Mouse (Mus musculus): ENCODE measurements around the gene Cryzl1. TPM values are rescaled to one million over a fixed set of nuclear protein-coding genes. Genes with fewer than 3 reads are reported as not detected.

Gene Cryzl1
- total RNA-seq, 2 experiments from 2014 or later: 106 to 110 TPM

DNA sequence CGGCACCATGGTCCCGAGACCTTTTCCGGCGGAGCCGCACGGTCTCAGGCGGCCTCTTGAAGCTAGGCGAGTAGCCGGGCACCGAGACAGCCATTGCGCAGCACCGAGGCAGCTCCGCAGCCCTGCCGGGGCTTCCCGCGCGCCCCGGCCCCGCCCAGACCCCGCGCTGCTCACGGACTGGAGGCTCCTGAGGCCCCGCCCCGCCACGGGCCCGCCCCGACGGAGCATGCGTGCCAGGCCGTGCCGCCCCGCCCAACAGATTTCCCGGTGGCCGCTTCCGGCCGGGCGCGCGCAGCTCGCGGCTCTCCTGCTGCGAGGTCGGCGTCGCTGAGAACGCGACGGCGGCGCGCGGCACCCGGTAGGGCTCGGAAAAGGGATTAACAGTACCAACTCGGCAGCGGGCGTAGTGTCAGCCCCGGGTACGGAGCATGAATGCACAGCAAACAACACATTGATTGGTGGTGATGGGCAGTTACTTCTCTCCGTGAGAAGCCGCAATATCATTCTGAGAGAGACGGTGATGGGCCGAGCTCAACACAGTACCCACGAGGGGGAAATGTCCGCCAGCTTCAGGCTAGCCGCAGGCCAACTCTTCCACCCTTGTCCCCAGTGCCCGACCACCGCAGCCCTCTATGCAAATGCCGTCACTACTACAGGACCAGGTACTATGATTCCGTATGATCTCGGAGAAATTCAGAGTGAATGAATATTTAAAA lies 40.0 kb downstream of the Cryzl1 start, which contains the start of gene Donson:
Gene Donson, minus strand, starts transcription at position 152 of the 716 bp plus-strand sequence.
- peak; percentile 93 to 95 for DNase-seq (ENCODE audit: low spot score in 2 of 2)

DNA sequence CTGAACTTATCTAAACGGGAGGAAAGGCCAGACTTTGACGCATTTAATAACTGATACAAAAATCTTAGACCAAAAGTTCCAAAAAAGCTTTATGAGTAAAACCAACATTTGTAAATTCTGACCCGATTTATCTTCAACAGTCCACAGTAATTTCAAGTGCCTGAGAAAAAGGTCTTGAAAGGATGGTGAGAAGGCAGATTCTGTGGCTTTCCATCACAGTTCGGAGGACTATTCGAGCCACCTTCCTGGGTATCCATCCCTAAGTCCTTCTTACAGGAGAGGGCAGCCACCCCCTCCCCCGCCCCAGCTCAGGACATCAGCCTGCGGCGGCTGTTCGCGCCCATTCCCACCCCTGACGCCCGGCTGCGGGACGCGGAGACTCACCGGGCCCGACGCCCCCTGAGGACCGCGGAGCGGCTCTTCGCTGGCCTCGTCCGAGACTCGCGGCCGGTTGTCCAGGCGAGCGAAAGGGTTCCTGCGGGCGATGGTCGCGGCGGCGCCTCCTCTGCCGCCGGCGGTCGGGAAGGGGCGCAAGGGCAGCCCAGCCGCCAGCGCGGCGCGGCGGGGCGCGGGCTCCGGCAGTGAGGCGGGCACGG lies 40.7 kb downstream of the Cryzl1 start:
- DNase-seq (ENCODE audit: low spot score in 2 of 2): no peak

DNA sequence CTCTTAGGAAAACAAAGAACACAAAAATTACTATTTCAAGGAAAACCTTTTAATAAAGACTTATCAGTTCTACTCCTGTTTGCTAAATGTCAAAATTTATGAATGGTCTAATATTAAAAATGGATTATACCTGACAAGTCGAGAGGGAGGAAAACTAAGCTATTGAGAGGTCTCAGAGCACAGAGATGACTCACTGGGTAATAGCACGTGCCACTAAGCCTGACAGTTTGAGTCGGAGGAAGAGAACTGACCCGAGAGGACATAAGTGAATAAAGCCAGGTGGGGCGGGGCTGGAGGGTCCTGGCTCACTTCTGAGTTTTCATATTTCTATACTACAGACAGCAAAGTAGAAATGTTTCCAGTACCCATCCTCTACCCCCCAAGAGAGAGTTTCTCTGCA lies 42.4 kb downstream of the Cryzl1 start:
- DNase-seq (ENCODE audit: low spot score in 2 of 2): no peak

DNA sequence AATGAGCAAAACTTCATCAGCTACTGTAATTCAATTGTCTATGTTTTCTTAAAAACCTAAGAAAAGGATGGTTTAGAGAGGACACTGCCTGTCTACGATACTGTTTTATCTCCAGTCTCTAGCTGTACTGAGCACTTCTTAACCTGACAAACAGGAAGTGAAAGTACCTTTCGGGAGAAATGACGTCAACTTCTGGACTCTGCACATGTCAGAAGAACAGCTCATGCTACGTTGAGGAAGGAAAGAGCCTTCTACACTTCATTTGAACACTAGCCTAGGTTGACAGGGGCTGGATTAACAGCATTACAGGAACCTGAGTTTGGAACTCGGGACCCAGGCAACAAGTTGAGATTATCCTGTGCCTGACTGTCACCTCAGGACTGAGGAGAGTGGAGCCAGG lies 43.2 kb downstream of the Cryzl1 start:
- DNase-seq (ENCODE audit: low spot score in 2 of 2): no peak

DNA sequence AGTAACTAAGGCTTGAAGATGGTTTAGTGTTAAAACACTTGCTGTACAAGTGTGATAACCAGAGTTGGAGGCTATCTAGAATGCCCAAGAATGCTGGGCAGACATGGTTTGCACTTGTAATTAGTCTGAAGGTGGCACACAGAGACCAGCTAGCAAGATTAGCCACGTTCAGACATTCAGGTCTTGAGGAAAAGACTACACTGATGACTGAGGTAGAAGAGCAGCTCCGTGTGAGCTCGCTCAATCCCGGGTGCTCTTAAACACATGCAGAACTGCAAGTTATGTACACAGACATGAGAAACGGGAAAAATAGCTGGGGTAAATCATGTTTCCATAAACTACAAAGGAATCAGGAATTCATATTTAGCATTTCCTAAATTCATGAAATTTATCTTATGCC lies 48.1 kb downstream of the Cryzl1 start:
- DNase-seq (ENCODE audit: low spot score in 2 of 2): no peak

DNA sequence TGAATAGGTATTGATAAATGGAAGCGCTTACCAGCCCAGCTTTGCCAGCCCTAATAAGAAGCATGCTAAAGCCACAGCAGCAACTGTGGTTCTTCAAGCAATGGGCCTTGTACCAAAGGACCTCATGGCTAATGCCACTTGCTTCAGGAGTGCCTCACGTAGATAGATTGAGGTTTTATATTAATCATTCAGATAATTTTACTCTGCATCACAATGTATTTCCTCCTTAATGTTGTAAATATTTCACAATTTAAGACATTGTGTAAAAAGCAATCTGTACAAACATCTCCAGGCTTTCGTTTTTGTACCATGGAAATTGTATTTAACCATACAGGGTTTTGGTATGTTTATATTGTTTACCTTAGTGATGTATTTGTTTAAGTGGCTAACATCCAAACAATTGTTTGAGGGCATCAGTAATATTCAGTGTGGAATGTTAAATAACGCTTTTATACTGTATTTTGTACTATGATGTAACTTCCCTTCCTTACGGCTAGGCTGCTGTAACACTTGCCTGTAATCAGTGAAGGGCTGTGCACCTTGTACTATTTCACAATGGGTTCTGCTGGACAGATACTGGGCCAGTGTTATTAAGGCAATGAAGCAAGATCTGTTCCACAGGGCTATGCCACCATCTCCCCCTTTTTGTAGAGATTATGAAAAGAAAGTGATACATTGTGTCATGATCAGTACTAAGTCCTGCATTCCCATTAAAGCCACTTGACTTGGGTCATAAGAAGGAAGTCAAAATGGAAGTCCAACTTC lies 50.4 kb downstream of the Cryzl1 start:
- DNase-seq (ENCODE audit: low spot score in 2 of 2): no peak

DNA sequence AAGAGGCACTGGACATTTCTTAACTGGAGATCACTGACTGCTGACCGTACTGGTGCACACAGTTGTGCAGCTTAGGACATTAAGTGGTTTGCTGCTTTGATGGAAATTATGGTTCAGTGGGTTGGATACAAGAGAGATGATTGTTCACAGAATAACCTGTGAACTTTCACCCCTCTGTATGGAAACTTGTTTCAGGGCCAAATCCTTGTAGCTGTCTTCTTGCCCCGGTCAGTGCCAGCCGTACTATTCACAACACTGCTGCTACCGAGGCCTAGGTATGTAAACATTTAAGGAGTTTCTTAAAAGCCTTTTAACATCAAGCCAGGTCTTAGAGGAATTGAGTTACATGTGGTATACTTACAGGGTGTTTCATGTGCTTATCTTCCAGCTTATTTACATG lies 54.3 kb downstream of the Cryzl1 start:
- DNase-seq (ENCODE audit: low spot score in 2 of 2): no peak

DNA sequence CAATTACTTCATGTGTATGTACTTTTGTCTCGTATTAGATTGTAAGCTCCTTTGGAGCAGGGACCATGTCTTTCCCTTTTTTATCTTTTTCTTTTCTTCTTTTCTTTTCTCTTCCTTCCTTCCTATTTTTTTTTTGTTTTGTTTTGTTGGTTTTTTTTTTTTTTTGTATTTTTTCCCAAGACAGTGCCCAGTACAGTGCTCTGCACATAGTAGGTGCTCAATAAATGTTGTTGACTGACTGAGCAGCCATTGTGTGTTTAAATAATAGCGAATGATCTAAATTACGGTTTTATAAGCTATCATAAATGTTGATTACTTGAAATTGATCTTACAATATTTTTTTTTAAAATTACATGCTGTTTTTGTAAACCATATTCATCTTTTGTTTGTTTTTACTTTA lies 65.0 kb downstream of the Cryzl1 start:
- DNase-seq (ENCODE audit: low spot score in 2 of 2): no peak

DNA sequence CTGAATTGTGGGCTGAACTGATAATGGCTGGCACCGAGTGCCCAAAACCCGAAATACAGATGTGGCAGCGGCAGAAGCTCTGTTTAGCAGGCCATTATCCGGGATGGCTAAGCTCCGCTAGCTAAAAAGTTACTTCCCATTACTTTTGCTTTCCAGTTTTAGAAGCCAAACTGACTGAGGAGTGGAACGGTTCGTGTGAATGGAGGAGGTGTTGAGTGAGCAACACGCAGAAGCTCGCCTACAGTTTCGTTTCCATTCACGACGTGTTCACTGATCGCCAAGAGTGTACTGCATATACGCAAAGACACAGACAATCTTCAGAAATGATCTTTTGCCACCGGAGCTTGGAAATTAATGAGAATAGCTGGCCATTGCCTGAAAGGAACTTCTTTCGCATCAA lies 66.4 kb downstream of the Cryzl1 start:
- DNase-seq (ENCODE audit: low spot score in 2 of 2): peak in 1 of 2 experiments; percentile 21

DNA sequence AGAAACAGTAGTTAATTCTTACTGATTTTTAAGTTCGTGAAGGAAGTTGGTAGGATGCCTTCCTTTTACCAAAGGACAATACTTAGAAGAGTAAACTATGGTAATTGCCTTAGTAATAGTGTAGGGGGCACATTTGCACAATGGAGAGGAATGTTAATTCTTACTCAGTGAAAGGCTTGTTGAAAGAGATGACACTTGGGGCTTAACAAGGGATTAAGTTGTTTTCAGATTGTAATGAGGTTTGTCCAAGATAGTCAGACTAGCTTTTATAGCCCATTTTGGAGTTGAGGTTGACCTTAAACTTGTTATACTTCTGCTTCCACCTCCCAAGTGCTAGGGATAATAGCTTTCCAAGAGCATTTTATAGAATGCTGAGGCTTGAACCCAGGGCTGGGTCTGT lies 67.4 kb downstream of the Cryzl1 start:
- no peak for DNase-seq (ENCODE audit: low spot score in 2 of 2)

DNA sequence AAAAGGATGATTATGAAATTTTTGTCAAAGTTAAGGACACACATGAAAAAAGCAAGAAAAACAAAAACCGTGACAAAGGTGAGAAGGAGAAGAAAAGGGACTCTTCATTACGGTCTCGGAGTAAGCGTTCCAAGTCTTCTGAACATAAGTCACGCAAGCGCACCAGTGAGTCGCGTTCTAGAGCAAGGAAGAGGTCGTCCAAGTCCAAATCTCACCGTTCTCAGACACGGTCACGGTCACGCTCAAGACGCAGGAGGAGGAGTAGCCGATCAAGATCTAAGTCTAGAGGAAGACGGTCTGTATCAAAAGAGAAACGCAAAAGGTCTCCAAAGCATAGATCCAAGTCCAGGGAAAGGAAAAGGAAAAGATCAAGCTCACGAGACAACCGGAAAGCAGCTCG lies 69.0 kb downstream of the Cryzl1 start:
- DNase-seq (ENCODE audit: low spot score in 2 of 2): no peak

DNA sequence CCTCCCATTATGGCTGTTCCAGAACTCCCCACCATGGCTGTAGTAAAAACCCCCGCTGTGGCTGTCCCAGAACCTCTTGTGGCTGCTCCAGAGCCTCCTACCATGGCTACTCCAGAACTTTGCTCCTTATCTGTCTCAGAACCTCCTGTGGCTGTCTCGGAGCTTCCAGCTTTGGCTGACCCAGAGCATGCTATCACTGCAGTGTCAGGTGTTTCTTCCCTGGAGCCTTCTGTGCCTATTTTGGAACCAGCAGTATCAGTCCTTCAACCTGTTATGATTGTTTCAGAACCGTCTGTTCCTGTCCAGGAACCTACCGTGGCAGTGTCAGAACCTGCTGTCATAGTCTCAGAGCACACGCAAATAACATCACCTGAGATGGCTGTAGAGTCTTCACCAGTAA lies 70.3 kb downstream of the Cryzl1 start:
- DNase-seq (ENCODE audit: low spot score in 2 of 2): no peak

DNA sequence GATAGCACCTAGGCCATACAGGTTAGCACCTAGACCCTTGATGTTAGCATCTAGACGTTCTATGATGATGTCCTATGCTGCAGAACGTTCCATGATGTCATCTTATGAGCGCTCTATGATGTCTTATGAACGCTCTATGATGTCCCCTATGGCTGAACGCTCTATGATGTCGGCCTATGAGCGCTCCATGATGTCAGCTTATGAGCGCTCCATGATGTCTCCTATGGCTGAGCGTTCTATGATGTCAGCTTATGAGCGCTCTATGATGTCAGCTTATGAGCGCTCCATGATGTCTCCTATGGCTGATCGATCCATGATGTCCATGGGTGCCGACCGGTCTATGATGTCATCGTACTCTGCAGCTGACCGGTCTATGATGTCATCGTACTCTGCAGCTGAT lies 71.5 kb downstream of the Cryzl1 start:
- no peak for DNase-seq (ENCODE audit: low spot score in 2 of 2)

DNA sequence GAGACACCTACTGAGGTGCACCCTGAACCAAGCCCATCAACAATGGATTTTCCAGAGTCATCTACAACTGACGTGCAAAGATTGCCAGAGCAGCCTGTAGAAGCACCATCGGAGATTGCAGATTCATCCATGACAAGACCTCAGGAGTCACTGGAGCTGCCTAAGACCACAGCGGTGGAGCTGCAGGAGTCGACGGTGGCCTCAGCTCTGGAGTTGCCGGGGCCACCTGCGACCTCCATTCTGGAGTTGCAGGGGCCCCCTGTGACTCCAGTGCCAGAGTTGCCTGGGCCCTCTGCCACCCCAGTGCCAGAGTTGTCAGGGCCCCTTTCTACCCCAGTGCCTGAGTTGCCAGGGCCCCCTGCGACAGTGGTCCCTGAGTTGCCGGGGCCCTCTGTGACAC lies 73.5 kb downstream of the Cryzl1 start:
- no peak for DNase-seq (ENCODE audit: low spot score in 2 of 2)

DNA sequence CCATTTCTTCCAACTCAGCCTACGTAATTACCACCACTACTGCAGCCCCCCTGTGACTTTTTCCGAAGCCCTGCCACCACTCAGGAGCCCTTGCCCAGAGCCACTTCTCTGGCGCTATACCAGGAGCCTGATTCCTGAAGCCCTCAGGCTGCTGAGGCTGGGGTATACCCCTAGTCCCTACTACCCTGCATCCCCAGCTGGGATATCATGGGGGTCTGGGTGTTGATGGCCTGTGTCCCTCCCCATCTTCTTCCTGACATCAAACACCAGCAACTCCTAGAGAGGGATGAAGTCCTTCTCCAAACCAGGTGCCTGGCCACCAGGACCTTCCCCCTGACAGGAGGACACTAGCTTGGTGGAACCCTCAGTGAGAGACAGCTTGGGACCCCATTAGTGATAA lies 76.6 kb downstream of the Cryzl1 start:
- DNase-seq (ENCODE audit: low spot score in 2 of 2): no peak

DNA sequence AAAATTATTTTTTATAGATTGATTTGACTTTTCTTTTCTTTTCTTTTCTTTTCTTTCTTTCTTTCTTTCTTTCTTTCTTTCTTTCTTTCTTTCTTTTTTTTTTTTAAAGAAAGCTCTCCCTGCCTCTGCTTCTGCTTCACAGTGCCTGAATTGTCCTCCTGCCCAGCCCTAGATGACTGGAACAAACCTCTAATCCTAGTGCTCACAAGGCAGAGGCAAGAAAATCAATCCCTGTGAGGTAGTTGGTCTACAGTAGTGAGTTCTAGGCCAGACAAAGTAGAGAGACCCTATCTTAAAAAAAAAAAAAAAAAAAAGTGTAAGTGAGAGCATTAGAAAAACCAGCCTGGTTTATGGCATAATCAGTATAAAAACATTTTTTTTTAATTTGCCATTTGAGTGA lies 79.0 kb downstream of the Cryzl1 start:
- no peak for DNase-seq (ENCODE audit: low spot score in 2 of 2)

DNA sequence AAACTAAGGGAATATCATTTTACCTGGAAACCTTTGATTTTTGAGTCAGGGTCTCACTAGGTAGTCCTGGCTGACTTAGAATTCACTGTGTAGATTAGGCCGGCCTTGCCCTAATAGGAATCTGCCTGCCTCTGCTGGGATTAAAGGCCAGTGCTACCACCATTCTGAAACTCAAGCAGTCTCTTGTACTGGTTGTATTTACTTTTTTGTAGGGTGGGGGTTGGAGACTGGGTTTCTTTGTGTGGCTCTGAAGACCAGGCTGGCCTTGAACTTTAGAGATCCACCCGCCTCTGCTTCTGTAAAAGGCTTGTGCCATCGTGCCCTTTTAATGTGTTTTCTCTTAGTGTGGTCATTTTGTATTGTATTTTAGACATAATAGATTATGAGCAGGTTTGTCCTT lies 79.5 kb downstream of the Cryzl1 start:
- DNase-seq (ENCODE audit: low spot score in 2 of 2): no peak

DNA sequence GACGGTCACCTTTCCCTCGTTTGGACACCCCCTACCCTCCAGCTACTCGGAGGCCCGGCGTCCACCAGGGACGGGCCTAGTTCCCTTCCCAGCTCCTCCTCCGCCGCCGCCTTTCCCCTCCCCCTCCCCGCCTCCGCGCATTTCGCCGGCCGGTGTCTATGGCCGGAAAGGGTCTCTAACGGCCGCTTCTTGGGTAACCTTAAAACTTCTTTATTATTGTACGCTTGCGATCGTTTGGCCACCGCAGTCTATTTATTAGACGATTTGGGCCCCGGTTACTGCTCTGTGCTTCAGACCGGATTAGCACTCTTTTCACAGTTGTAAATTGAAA lies 80.6 kb downstream of the Cryzl1 start:
- DNase-seq (ENCODE audit: low spot score in 2 of 2): peak; percentile 63 to 76

DNA sequence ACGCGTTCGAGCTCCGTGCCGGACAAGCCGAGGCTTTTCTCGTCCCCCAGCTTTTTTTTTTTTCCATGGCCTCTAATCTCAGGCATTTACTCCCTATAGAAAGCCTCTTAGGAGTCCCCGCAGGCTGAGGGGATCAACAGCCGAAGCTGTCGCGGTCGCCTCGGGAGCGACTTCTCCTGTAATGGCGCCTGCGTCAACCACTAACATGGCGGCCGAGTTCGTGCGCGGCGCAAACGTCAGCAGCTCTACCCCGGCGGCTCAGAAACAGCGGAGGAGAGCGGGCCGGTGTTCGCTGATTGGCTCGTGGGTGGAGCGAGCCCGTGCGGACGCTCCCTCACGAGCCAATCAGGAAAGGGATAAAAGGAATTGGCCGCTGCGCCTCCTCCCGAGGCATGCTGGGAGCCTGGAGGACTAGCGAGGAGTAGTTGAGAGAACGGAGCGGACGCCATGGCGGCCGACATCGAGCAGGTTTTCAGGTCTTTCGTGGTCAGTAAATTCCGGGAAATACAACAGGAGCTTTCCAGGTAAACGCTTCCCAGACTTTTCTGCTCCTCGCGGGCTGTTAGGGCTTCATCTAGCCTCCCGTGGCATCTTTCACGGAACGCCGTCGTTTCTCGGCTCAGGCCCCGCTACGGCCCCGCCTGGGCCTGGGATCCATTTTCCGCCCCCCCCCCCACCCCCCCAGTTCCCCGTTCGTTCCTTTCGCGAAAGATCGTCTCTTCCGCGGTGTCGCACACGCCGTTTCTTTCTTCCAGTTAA lies 81.1 kb downstream of the Cryzl1 start, which contains the start of gene Son:
Gene Son, plus strand, starts transcription at position 46 of the 759 bp plus-strand sequence.
- DNase-seq (ENCODE audit: low spot score in 2 of 2): peak; percentile 96 to 98

DNA sequence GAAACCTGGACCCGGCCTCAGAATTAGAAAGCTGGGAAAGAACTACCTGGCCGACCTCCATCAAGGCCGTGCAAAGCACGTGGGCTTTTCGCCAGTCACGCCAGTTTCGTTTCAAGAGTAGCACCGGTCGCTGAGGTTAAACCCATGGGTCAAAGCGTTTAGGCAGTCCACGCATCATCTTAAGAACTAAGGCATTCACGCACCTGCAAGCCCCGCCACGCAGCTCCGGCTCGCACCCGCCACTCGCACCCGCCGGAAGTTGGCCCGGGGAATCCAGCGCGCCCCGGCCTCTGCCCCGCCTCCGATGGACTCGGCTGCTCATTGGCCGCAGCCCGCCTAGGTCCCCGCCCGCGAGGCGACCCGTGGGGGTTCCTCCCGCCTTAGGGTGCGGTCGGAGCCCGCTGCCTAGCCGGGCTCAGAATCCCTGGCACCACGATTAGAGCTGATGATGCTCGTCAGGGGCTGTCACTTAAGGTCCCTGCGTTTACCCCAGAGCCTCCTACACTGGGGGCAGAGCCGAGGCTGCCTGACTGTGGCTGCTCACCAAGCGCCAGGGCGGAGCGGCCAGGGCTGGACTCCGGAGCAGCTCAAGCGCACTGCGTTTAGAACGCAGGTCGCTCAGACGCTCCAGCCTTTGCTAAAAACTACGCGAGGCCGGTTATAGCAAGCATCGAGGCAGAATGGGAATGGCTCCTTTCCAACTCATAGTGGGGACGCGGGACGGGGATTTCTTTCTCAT lies 81.9 kb downstream of the Cryzl1 start, which contains the start of gene Gart:
Gene Gart, minus strand, starts transcription at position 272 of the 739 bp plus-strand sequence.
- peak; percentile 93 for DNase-seq (ENCODE audit: low spot score in 2 of 2)
